Mouse (Mus musculus) stomach, embryonic 16.5 days (tissue): ENCODE results near the gene Ndufv1. TPM values are rescaled to one million over a fixed set of nuclear protein-coding genes. Genes with fewer than 3 reads are reported as not detected.
"Not testable (repeated sequence)": the region's sequence is repeated elsewhere in the genome, so short reads cannot be mapped to it uniquely, and the experiment has no call there.

Experiments used
- ATAC-seq: fragments of 200-750 bp; cut with Nextera tagmentation; 2 replicates; pipeline ENCODE4 v1.8.0; 2017; ENCODE audit warnings: moderate number of reproducible peaks, moderate TSS enrichment; ENCODE audit not compliant: insufficient read depth, low FRiP score
- H3K27ac ChIP-seq: fragments of 300-500 bp; sonication (generic); 2 replicates; pipeline ENCODE4 v1.5.1; 2014; ENCODE audit warnings: low read length
- H3K27me3 ChIP-seq: fragments of 300-500 bp; sonication (generic); 2 replicates; pipeline ENCODE4 v1.6.1; 2014; ENCODE audit warnings: low read length, control low read depth, mixed read lengths; ENCODE audit not compliant: control insufficient read depth, insufficient read depth
- H3K36me3 ChIP-seq: fragments of 300-500 bp; sonication (generic); 2 replicates; pipeline ENCODE4 v1.6.1; 2014; ENCODE audit warnings: low read length; ENCODE audit not compliant: control insufficient read depth, insufficient read depth
- H3K4me1 ChIP-seq: fragments of 300-500 bp; sonication (generic); 2 replicates; pipeline ENCODE4 v1.6.1; 2014; ENCODE audit warnings: low read length, control low read depth, mixed read lengths; ENCODE audit not compliant: control insufficient read depth, insufficient read depth
- H3K4me2 ChIP-seq: fragments of 300-500 bp; sonication (generic); 2 replicates; pipeline ENCODE4 v1.6.1; 2014; ENCODE audit warnings: low read depth, low read length, mixed read lengths
- H3K4me3 ChIP-seq: fragments of 300-500 bp; sonication (generic); replicated peaks from 2 replicates; pipeline ENCODE4 v1.5.1; 2014; ENCODE audit warnings: mild to moderate bottlenecking, low read length
- H3K9ac ChIP-seq: fragments of 300-500 bp; sonication (generic); 2 replicates; pipeline ENCODE4 v1.6.1; 2014; ENCODE audit warnings: low read length
- H3K9me3 ChIP-seq: fragments of 300-500 bp; sonication (generic); replicated peaks from 2 replicates; pipeline ENCODE4 v1.6.1; 2016; ENCODE audit warnings: low read length, control low read depth; ENCODE audit not compliant: control insufficient read depth
- WGBS: fragments of 180-500 bp; shearing (Covaris S2); extraction: QIAGEN DNeasy Blood & Tissue Kit; methylation state at CpG from one replicate; pipeline ENCODE4 v1.1.7; 2014; 5-methylcytosine and 5-hydroxymethylcytosine counted together
- polyA plus RNA-seq: library from polyadenylated mRNA; unstranded; fragments of >200 nt; fragmentation: Nextera tagmentation; extraction: Ambion mirVana; gene quantifications from 2 replicates; pipeline ENCODE4 v1.2.1, GENCODE M21; 2015

The Ndufv1 gene
- polyA plus RNA-seq = 222 and 223 TPM in 2 replicates

DNA sequence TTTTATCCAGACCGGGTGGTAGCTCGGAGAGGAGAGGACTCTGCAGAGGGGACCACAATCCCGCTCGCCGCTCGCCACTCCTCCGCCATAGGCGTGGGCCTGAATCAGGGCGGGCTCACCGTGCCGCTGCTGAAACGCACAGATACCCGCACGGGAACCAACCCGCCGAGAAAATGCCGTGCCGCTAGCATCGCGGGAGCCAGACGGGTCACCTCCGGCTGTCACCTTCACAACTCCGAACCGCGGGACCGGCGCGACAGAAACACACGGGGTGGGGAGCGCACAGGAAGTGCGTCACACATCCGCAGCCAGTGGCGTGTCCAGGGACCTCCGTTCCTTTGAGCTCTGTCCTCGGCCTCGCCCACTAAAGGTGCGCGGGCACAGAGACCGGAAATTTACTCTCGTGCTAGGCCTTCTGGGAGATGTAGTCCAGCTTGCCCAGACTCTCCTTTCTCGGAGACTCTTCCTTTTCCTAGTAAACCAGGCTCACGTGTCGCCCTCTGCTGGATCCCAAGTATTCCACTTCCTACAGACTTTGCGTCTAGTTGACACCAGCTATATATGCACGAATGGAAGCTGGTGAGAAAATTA lies at the start of gene Ndufv1:
Ndufv1 (minus strand) TSS at position 375 of the 591 bp plus-strand sequence.
- H3K27me3 ChIP-seq = no peaks in the 10 kb centered on the region
- WGBS = under 1% methylated on average over 45 of the region's 45 CpGs
- H3K4me3 ChIP-seq = peak within 1 kb of the TSS; percentile 89
- no peaks in the 10 kb centered on the region for H3K9me3 ChIP-seq
- peak; percentile 99 for ATAC-seq
- peak within 1 kb of the TSS; percentile 72 for H3K4me2 ChIP-seq
- H3K4me1 ChIP-seq = peaks cover 13% of the 10 kb centered on the region
- H3K36me3 ChIP-seq = peaks cover 8% of the 10 kb centered on the region; the same call in 1 of the 2 replicates
- peak within 1 kb of the TSS; percentile 79 for H3K9ac ChIP-seq
- H3K27ac ChIP-seq = peak within 1 kb of the TSS; percentile 24; the same call in 1 of the 2 replicates

DNA sequence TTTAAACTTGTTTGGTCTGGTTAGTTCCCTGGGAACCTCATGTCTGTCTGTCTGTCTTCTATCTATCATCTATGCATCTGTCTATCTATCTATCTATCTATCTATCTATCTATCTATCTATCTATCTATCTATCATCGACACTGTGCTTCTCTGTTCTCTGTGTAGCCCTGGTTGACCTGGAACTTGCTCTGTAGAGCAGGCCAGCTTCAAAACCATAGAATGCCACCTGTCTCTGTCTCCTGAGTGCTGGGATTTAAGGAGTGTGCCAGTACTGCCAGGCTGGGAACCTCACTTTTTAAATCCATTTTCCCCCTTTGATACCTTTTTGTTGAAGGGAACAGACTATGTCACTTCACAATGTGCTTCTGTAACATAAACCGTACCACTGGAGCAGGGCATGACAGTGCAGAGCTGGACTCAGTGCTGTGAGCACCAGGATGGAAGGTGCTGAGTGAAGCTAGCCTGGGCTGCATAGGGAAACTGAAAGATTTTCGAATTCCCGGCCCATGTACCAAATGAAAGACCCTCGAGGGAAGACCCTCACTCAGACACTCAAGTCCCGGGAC lies 48.4 kb upstream of the Ndufv1 start:
- no peak for ATAC-seq
- H3K27ac ChIP-seq = no peak overlapping the region
- no peaks in the 10 kb centered on the region for H3K27me3 ChIP-seq
- no peaks in the 10 kb centered on the region for H3K4me1 ChIP-seq
- WGBS = 90% methylated on average over 5 of the region's 6 CpGs
- H3K9me3 ChIP-seq = no peaks in the 10 kb centered on the region
- H3K36me3 ChIP-seq = no peaks in the 10 kb centered on the region
- H3K9ac ChIP-seq = no peak overlapping the region
- no peak overlapping the region for H3K4me3 ChIP-seq
- H3K4me2 ChIP-seq = no peak overlapping the region

DNA sequence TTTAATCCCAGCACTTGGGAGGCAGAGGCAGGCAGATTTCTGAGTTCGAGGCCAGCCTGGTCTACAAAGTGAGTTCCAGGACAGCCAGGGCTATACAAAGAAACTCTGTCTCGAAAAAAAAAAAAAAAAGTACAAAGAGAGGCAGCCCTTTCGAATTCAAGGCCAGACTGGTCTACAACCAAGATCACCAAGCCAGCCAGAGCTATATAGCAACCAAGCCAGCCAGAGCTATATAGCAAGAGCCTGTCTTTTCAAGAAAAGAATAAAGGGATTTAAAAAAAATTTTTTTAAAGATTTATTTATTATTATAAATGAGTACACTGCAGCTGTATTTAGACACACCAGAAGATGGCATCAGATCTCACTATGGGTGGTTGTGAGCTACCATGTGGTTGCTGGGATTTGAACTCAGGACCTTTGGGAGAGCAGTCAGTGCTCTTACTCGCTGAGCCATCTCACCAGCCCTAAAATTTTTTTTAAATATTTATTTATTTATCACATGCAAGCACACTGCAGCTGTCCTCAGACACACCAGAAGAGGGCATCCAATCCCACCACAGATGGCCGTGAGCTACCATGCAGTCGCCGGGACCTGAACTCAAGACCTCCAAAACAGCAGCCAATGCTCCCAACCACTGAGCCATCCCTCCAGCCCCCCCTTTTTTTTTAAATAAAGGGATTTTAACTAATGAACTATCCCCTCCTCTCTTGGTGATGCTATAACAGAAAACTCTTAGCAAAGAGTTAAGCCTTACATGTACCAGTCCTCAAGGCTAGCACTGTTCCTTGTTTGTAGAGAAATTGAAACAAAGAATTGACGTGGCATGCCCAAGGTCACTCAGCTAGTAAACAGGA lies 47.7 kb upstream of the Ndufv1 start:
- not testable (repeated sequence) for H3K36me3 ChIP-seq, H3K4me2 ChIP-seq, H3K4me1 ChIP-seq, H3K9me3 ChIP-seq, H3K27ac ChIP-seq, ATAC-seq, H3K4me3 ChIP-seq, H3K27me3 ChIP-seq, H3K9ac ChIP-seq
- WGBS = 85% methylated on average over 8 of the region's 8 CpGs

DNA sequence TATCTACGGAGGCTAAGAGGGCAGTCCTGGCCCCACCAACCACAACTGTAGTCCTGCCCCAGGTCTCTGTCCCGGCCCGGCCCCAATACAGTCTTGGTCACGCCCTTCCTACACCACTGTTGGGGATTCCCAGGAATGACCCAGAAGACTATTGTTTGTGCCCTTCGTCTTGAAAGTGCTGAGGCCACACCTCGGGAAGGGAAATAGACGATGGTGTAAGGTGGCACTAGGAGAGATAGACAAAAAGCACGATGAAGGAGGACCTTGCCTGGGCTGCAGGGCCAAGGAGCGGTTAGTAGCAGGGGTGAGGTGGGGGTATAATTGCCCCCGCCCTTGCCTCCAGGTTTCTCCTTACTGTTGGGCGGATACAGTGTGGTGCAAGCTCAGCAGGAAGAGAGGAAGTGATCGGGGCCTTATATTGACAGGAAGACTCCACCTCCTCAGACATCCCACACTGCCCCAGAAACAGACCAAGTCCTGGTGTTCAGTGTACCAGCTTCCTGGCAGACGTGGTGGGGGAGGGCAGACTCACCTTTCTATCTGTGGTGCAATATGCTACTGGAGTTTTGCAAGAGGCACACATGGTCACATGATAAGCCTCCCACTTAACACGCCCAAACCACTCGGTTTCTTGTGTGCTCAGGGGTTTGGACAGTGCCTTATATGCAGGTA lies 46.6 kb upstream of the Ndufv1 start, which contains the start of gene Gstp3:
Gstp3 (minus strand) TSS at position 501 of the 672 bp plus-strand sequence.
- WGBS = 62% methylated on average over 15 of the region's 15 CpGs

DNA sequence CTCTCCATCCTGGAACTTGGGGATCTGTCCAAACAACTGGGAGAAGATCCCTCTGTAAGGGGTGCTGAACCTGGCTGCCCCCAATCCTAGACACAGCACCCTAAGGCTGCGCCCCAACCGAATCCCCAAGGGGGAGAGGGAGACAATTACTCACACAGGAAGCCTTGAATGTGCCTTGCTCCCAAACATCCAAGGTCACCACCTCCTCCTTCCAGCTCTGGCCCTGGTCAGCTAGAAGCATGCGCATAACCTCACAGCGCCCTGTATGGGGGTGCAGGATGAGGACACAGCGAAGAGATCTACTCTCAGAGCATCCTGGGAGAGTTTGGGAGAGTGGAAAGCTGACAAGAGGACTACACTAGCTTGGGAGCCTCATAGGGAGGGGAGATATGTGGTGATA lies 46.0 kb upstream of the Ndufv1 start:
- WGBS = 87% methylated on average over 5 of the region's 5 CpGs
- Histone ChIP-seq H3K4me2 (no peak overlapping the region), H3K4me1 (0 out of 2 replicates have a peak, but pooled peaks cover 4% of the 10 kb centered on the region), H3K9ac (no peak overlapping the region), H3K27me3 (no peaks in the 10 kb centered on the region), H3K27ac (no peak overlapping the region), H3K4me3 (no peak overlapping the region), H3K36me3 (no peaks in the 10 kb centered on the region), H3K9me3 (no peaks in the 10 kb centered on the region)
- ATAC-seq = no peak

More for the DNA sequence above, 46.6 kb upstream of the Ndufv1 start, which contains the start of gene Gstp3:
- peak; percentile 72 for ATAC-seq
- no peak within 1 kb of the TSS for H3K4me3 ChIP-seq
- H3K4me1 ChIP-seq = 0 out of 2 replicates have a peak, but pooled peaks cover 4% of the 10 kb centered on the region
- H3K27me3 ChIP-seq = no peaks in the 10 kb centered on the region
- no peaks in the 10 kb centered on the region for H3K9me3 ChIP-seq
- no peak within 1 kb of the TSS for H3K9ac ChIP-seq
- no peaks in the 10 kb centered on the region for H3K36me3 ChIP-seq
- no peak within 1 kb of the TSS for H3K4me2 ChIP-seq
- H3K27ac ChIP-seq = peak within 1 kb of the TSS; percentile 33; the same call in 1 of the 2 replicates

DNA sequence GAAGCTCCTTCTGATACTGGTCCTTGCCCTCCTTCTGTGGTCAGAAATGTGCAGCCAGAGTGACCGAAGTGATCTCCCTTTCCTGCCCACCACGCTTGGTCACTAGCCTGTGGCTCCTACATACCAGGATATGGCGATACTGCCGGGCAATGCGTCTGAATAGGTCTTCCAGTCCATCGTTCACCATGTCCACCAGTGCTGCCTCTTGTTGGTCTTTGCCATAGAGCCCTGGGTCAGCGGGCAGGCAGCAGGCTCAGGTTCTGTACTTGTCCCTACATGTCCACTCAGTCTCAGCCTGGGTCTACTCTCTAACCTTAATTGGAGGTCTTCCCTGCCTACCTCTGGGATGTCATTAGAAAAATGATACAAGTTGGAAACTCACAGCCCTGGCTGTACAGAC lies 45.4 kb upstream of the Ndufv1 start:
- no peak overlapping the region for H3K4me2 ChIP-seq
- no peak for ATAC-seq
- 89% methylated on average over 7 of the region's 7 CpGs for WGBS

DNA sequence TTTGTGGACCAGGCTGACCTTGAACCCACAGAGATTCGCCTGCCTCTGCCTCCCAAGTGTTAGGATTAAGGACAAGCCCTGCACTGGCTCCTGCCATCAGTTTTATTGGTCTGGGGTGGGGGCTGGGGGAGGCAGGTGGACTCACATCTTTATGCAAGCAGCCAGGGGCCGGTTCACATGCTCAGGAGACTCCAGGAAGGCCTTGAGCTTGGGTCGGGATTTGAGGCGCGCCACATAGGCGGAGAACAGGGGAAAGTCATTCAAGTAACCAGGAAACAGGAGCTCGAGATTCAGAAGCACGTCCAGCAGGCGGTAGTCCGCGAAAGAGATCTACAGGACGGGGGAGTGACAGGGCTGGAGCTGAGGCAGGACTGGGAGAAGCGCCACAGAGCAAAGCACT lies 44.8 kb upstream of the Ndufv1 start:
- no peak for ATAC-seq
- Histone ChIP-seq H3K4me2 (no peak overlapping the region), H3K4me3 (no peak overlapping the region), H3K27me3 (no peaks in the 10 kb centered on the region), H3K27ac (no peak overlapping the region), H3K36me3 (no peaks in the 10 kb centered on the region), H3K4me1 (0 out of 2 replicates have a peak, but pooled peaks cover 4% of the 10 kb centered on the region), H3K9me3 (no peaks in the 10 kb centered on the region), H3K9ac (no peak overlapping the region)
- WGBS = 83% methylated on average over 13 of the region's 13 CpGs

More for the DNA sequence above, 45.4 kb upstream of the Ndufv1 start:
- H3K9ac ChIP-seq = no peak overlapping the region
- no peaks in the 10 kb centered on the region for H3K27me3 ChIP-seq
- H3K9me3 ChIP-seq = no peaks in the 10 kb centered on the region
- H3K27ac ChIP-seq = no peak overlapping the region
- 0 out of 2 replicates have a peak, but pooled peaks cover 4% of the 10 kb centered on the region for H3K4me1 ChIP-seq
- H3K36me3 ChIP-seq = no peaks in the 10 kb centered on the region
- H3K4me3 ChIP-seq = no peak overlapping the region

DNA sequence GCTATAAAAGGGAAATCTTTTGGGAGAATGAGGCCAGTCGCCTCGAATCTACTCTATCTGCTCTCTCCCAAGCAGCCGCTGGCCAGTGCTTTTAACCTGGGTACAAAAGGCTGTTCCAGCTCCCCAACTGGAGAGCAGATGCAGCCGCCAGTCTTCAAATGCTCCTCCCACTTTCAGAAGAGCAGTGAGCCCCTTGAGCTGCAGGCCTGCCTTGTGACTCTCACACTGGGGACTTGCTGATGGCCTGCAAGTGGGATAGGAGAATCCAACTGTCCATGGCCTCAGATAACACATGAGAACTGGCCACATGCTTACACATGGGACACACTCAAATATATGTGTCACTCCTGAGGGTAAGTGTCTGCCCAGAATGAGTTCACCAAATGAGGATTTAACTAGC lies 44.1 kb upstream of the Ndufv1 start:
- Histone ChIP-seq H3K27me3 (no peaks in the 10 kb centered on the region), H3K4me2 (no peak overlapping the region), H3K4me1 (0 out of 2 replicates have a peak, but pooled peaks cover 4% of the 10 kb centered on the region), H3K36me3 (no peaks in the 10 kb centered on the region), H3K4me3 (no peak overlapping the region), H3K9me3 (no peaks in the 10 kb centered on the region), H3K27ac (no peak overlapping the region), H3K9ac (no peak overlapping the region)
- 57% methylated on average over 4 of the region's 4 CpGs for WGBS
- no peak for ATAC-seq
